Comparison of ENCODE assay signal across 13 mouse cellular contexts in genomic region chr8:72008134-72008641, GRCm38 (mm10). TPM values are rescaled to one million over a fixed set of nuclear protein-coding genes. Genes with fewer than 3 reads are reported as not detected.
DNase-seq lines count a peak whose midpoint lies in the region; ATAC-seq and TF ChIP-seq lines count a peak whose summit lies in the region.
"Had no signal": no experiment of that assay in that cellular context is flagged by ENCODE, and none has a peak within 500 bp of the region (broad histone marks: within the 10 kb centered on the region; RNA-seq: fewer than 3 reads in every experiment).

No protein-coding gene starts in this region.

- H3K79me2 ChIP-seq in macrophage (ENCODE audit: inconsistent target), result no peaks in the 10 kb centered on the region

- 52% methylated on average over 3 of the region's 3 CpGs for WGBS in kidney, adult 2 months
- 67% methylated on average over 3 of the region's 3 CpGs for WGBS in kidney, embryonic 14.5 days
- 3% methylated on average over 3 of the region's 3 CpGs for WGBS in macrophage (ENCODE audit: missing documents)
- 59% methylated on average over 3 of the region's 3 CpGs for WGBS in intestine, postnatal 0 days

- H3K9me3 ChIP-seq in kidney, embryonic 14.5 days (ENCODE audit: control insufficient read depth, low read length), result no peaks in the 10 kb centered on the region
- H3K9me3 ChIP-seq in intestine, postnatal 0 days (ENCODE audit: control insufficient read depth), result no peaks in the 10 kb centered on the region
- H3K9me3 ChIP-seq: midbrain, embryonic 13.5 days had no signal

- peak; percentile 34 for DNase-seq in kidney, adult 2 months
- peak; percentile 72 for DNase-seq in B cell, adult 2 months
- DNase-seq in embryo, embryonic 10 days (ENCODE audit: low spot score), result no peak
- no peak for DNase-seq in right cerebral cortex, postnatal 25 days
- DNase-seq: forebrain, postnatal 0 days had no signal

- H3K4me1 ChIP-seq in kidney, adult 2 months (ENCODE audit: control insufficient read depth, insufficient read depth, low read length), result no peaks in the 10 kb centered on the region
- H3K4me1 ChIP-seq in kidney, embryonic 14.5 days (ENCODE audit: control insufficient read depth, insufficient read depth, low read length), result no peaks in the 10 kb centered on the region
- peaks cover 35% of the 10 kb centered on the region for H3K4me1 ChIP-seq in bone marrow macrophage, adult 2 months (ENCODE audit: control insufficient read depth, insufficient read depth, low read length)
- H3K4me1 ChIP-seq in intestine, postnatal 0 days (replicated peaks; ENCODE audit: control insufficient read depth, insufficient read depth, low read length), result no peaks in the 10 kb centered on the region
- H3K4me1 ChIP-seq: midbrain, embryonic 13.5 days had no signal

- H3K36me3 ChIP-seq in kidney, adult 2 months (ENCODE audit: control insufficient read depth, insufficient read depth, low read length), result no peaks in the 10 kb centered on the region
- H3K36me3 ChIP-seq in kidney, embryonic 14.5 days (ENCODE audit: control insufficient read depth, insufficient read depth, low read length), result no peaks in the 10 kb centered on the region
- H3K36me3 ChIP-seq in macrophage (ENCODE audit: inconsistent target), result no peaks in the 10 kb centered on the region
- no peaks in the 10 kb centered on the region for H3K36me3 ChIP-seq in intestine, postnatal 0 days (ENCODE audit: control insufficient read depth, insufficient read depth)
- H3K36me3 ChIP-seq: midbrain, embryonic 13.5 days had no signal

- no peak overlapping the region for H3K4me3 ChIP-seq in kidney, adult 2 months (ENCODE audit: insufficient read depth, low read depth, low read length)
- no peak overlapping the region for H3K4me3 ChIP-seq in kidney, embryonic 14.5 days (ENCODE audit: low read length)
- H3K4me3 ChIP-seq in bone marrow macrophage, adult 2 months (ENCODE audit: insufficient read depth, low read length), result no peak overlapping the region
- no peak overlapping the region for H3K4me3 ChIP-seq in macrophage (ENCODE audit: inconsistent target)
- no peak overlapping the region for H3K4me3 ChIP-seq in intestine, postnatal 0 days (ENCODE audit: low read depth, low read length)
- H3K4me3 ChIP-seq: midbrain, embryonic 13.5 days had no signal

- H3K27me3 ChIP-seq in kidney, adult 2 months (replicated peaks; ENCODE audit: control insufficient read depth, insufficient read depth, low read length), result no peaks in the 10 kb centered on the region
- no peaks in the 10 kb centered on the region for H3K27me3 ChIP-seq in kidney, embryonic 14.5 days (ENCODE audit: control insufficient read depth, insufficient read depth, low read length)
- no peaks in the 10 kb centered on the region for H3K27me3 ChIP-seq in intestine, postnatal 0 days (replicated peaks; ENCODE audit: control insufficient read depth, insufficient read depth, low read length)
- H3K27me3 ChIP-seq: midbrain, embryonic 13.5 days had no signal

- no peak overlapping the region for H3K4me2 ChIP-seq in kidney, embryonic 14.5 days (replicated peaks; ENCODE audit: low read depth, low read length)
- H3K4me2 ChIP-seq in intestine, postnatal 0 days (replicated peaks; ENCODE audit: low read depth), result no peak overlapping the region
- H3K4me2 ChIP-seq: hindbrain, embryonic 14.5 days; midbrain, embryonic 13.5 days had no signal

- no peak overlapping the region for H3K9ac ChIP-seq in kidney, embryonic 14.5 days (ENCODE audit: low read depth, low read length)
- H3K9ac ChIP-seq in intestine, postnatal 0 days (ENCODE audit: low read depth, low read length), result no peak overlapping the region
- H3K9ac ChIP-seq: forebrain, postnatal 0 days; hindbrain, embryonic 14.5 days; midbrain, embryonic 13.5 days had no signal

- no peak overlapping the region for H3K27ac ChIP-seq in kidney, adult 2 months (ENCODE audit: insufficient read depth, low read depth, low read length)
- no peak overlapping the region for H3K27ac ChIP-seq in kidney, embryonic 14.5 days (ENCODE audit: low read depth, low read length)
- peak overlapping the region; percentile 63 for H3K27ac ChIP-seq in bone marrow macrophage, adult 2 months (ENCODE audit: insufficient read depth, low read depth, low read length)
- peak overlapping the region; percentile 78 for H3K27ac ChIP-seq in macrophage
- H3K27ac ChIP-seq in intestine, postnatal 0 days (ENCODE audit: low read depth, low read length), result no peak overlapping the region
- H3K27ac ChIP-seq: hindbrain, embryonic 14.5 days; midbrain, embryonic 13.5 days had no signal

- no peak for TF ChIP-seq POLR2A in kidney, adult 2 months (IDR thresholded peaks at IDR 0.05; ENCODE audit: low read depth, low read length)
- no peak for TF ChIP-seq POLR2A in bone marrow macrophage, adult 2 months (IDR thresholded peaks at IDR 0.05; ENCODE audit: borderline replicate concordance, low read depth, low read length)

- ATAC-seq in kidney, embryonic 14.5 days (ENCODE audit: low FRiP score, low TSS enrichment), result no peak
- ATAC-seq in intestine, postnatal 0 days, result no peak
- ATAC-seq: forebrain, postnatal 0 days; midbrain, embryonic 13.5 days had no signal

- TF ChIP-seq CTCF in kidney, adult 2 months (conservative IDR thresholded peaks at IDR 0.05; ENCODE audit: insufficient read depth, insufficient read length, low read depth, low read length), result no peak
- TF ChIP-seq CTCF in bone marrow macrophage, adult 2 months (IDR thresholded peaks at IDR 0.05; ENCODE audit: low read depth, low read length), result no peak
- no peak for TF ChIP-seq CTCF in intestine, postnatal 0 days (IDR thresholded peaks at IDR 0.05; ENCODE audit: low read depth)

RNA-seq across cellular contexts. Expression of gene Cyp4f18, which starts 1.2 kb away (rescaled TPM):
- polyA plus RNA-seq in kidney, adult 2 months (2012; rRNA removed), result 1.7 and 3.3 TPM in 2 replicates
- 0.86 and 1.2 TPM in 2 replicates for polyA plus RNA-seq in kidney, embryonic 14.5 days (2014; fragmentation: Nextera tagmentation; extraction: Ambion mirVana)
- 16.6 and 18.1 TPM in 2 replicates for polyA plus RNA-seq in bone marrow macrophage, adult 2 months (2012; ENCODE audit: insufficient read depth, insufficient read length, missing spikeins)
- 10 to 100 TPM in 4 of 26 experiments, 1 to 10 TPM in 20, under 1 TPM in 1, not detected in 1; 0.92 to 18.9 (median 5.5) TPM for total RNA-seq in macrophage (2018; cell fraction: chromatin; rRNA removed)
- total RNA-seq in macrophage (2018; cell fraction: cytosol; rRNA removed), result 10 to 100 TPM in 13 of 26 experiments, 1 to 10 TPM in 13; 2.8 to 20.6 (median 9.6) TPM
- 10 to 100 TPM in 11 of 26 experiments, 1 to 10 TPM in 15; 2.5 to 27.8 (median 9.0) TPM for total RNA-seq in macrophage (2018; cell fraction: nucleus; rRNA removed)
- 4.8 to 31.0 TPM (median 8.7 TPM) in 3 replicates for polyA plus RNA-seq in macrophage (2018)
- polyA plus RNA-seq in intestine, postnatal 0 days (2015; fragmentation: Nextera tagmentation; extraction: Ambion mirVana), result 2.7 and 4.2 TPM in 2 replicates
- total RNA-seq: forebrain, postnatal 0 days; left cerebral cortex, postnatal 36 days had no signal

RNA-seq across cellular contexts. Expression of gene Olfr372, which starts 32.8 kb away (rescaled TPM):
- not detected in 2 replicates for polyA plus RNA-seq in kidney, adult 2 months (2012; rRNA removed)
- not detected in 2 replicates for polyA plus RNA-seq in kidney, embryonic 14.5 days (2014; fragmentation: Nextera tagmentation; extraction: Ambion mirVana)
- polyA plus RNA-seq in bone marrow macrophage, adult 2 months (2012; ENCODE audit: insufficient read depth, insufficient read length, missing spikeins), result not detected in 2 replicates
- total RNA-seq in macrophage (2018; cell fraction: chromatin; rRNA removed), result under 1 TPM in 1 of 26 experiments, not detected in 25; 0.29 TPM
- not detected for total RNA-seq in macrophage (2018; cell fraction: cytosol; rRNA removed)
- not detected for total RNA-seq in macrophage (2018; cell fraction: nucleus; rRNA removed)
- not detected in 3 replicates for polyA plus RNA-seq in macrophage (2018)
- polyA plus RNA-seq in intestine, postnatal 0 days (2015; fragmentation: Nextera tagmentation; extraction: Ambion mirVana), result not detected in 2 replicates
- total RNA-seq: forebrain, postnatal 0 days; left cerebral cortex, postnatal 36 days had no signal
- polyA plus RNA-seq: embryonic facial prominence, embryonic 11.5 days; forebrain, postnatal 0 days; hindbrain, embryonic 14.5 days; midbrain, embryonic 13.5 days had no signal

RNA-seq across cellular contexts. Expression of gene Zfp961, which starts 57.4 kb away (rescaled TPM):
- polyA plus RNA-seq in kidney, adult 2 months (2012; rRNA removed), result 6.7 and 8.9 TPM in 2 replicates
- polyA plus RNA-seq in kidney, embryonic 14.5 days (2014; fragmentation: Nextera tagmentation; extraction: Ambion mirVana), result 28.3 and 32.4 TPM in 2 replicates
- 12.0 and 13.8 TPM in 2 replicates for polyA plus RNA-seq in bone marrow macrophage, adult 2 months (2012; ENCODE audit: insufficient read depth, insufficient read length, missing spikeins)
- total RNA-seq in macrophage (2018; cell fraction: chromatin; rRNA removed), result 10 to 100 TPM in 14 of 26 experiments, 1 to 10 TPM in 10, under 1 TPM in 2; 0.61 to 30.6 (median 11.8) TPM
- total RNA-seq in macrophage (2018; cell fraction: cytosol; rRNA removed), result 10 to 100 TPM in 6 of 26 experiments, 1 to 10 TPM in 20; 1.7 to 14.3 (median 8.0) TPM
- total RNA-seq in macrophage (2018; cell fraction: nucleus; rRNA removed), result 10 to 100 TPM in 9 of 26 experiments, 1 to 10 TPM in 17; 1.4 to 27.2 (median 5.6) TPM
- 8.4 to 12.3 TPM (median 9.8 TPM) in 3 replicates for polyA plus RNA-seq in macrophage (2018)
- polyA plus RNA-seq in intestine, postnatal 0 days (2015; fragmentation: Nextera tagmentation; extraction: Ambion mirVana), result 18.8 and 19.2 TPM in 2 replicates

Comparison
In these comparisons a context has a peak if more than half of its experiments do, and no peak if none do; other contexts are left out.
1. DNase-seq: peak in kidney, adult 2 months (single experiment) and B cell, adult 2 months (2 of 2); none in embryo, embryonic 10 days (single experiment) and right cerebral cortex, postnatal 25 days (single experiment).
2. H3K27ac ChIP-seq: peak in bone marrow macrophage, adult 2 months (single experiment) and macrophage (single experiment); none in kidney, adult 2 months (single experiment), kidney, embryonic 14.5 days (single experiment) and intestine, postnatal 0 days (single experiment).